Comparison of ENCODE assay signal across 12 mouse cellular contexts in genomic region chr13:15395249-15395648, GRCm38 (mm10).
DNase-seq lines count a peak whose midpoint lies in the region; ATAC-seq lines count a peak whose summit lies in the region.
"Had no signal": no experiment of that assay in that cellular context is flagged by ENCODE, and none has a peak within 500 bp of the region (broad histone marks: within the 10 kb centered on the region; RNA-seq: fewer than 3 reads in every experiment).

No protein-coding gene starts in this region.

- peak overlapping the region; percentile 23; the same call in 1 of the 2 replicates for H3K4me2 ChIP-seq in forebrain, embryonic 14.5 days (ENCODE audit: low read length)
- H3K4me2 ChIP-seq in limb, embryonic 13.5 days (replicated peaks), result peak overlapping the region; percentile 39
- H3K4me2 ChIP-seq in liver, embryonic 12.5 days, result no peak overlapping the region
- H3K4me2 ChIP-seq: limb, embryonic 15.5 days had no signal

- WGBS in forebrain, embryonic 14.5 days, result 11% methylated on average over 4 of the region's 4 CpGs
- 3% methylated on average over 4 of the region's 4 CpGs for WGBS in limb, embryonic 13.5 days
- 26% methylated on average over 4 of the region's 4 CpGs for WGBS in liver, embryonic 12.5 days (ENCODE audit: insufficient replicate concordance)

- H3K4me1 ChIP-seq in forebrain, embryonic 14.5 days (ENCODE audit: control insufficient read depth, insufficient read depth, low read length), result peaks cover 6% of the 10 kb centered on the region; the same call in 1 of the 2 replicates
- peaks cover 9% of the 10 kb centered on the region for H3K4me1 ChIP-seq in limb, embryonic 13.5 days
- no peaks in the 10 kb centered on the region for H3K4me1 ChIP-seq in liver, embryonic 12.5 days

- DNase-seq in kidney, postnatal 4 days, result peak; percentile 9 to 27
- DNase-seq in kidney, postnatal 10 days, result no peak
- peak; percentile 45 for DNase-seq in forebrain, embryonic 14.5 days (ENCODE audit: low spot score)
- peak; percentile 8 for DNase-seq in retina, embryonic 14.5 days (ENCODE audit: low spot score)
- DNase-seq in left cerebral cortex, postnatal 36 days (ENCODE audit: low spot score in 2 of 2), result no peak
- no peak for DNase-seq in right cerebral cortex, postnatal 10 days (ENCODE audit: low spot score in 2 of 2)
- DNase-seq: cerebellum, adult 9-10 months; right cerebral cortex, postnatal 25 days had no signal

- no peak overlapping the region for H3K27ac ChIP-seq in forebrain, embryonic 14.5 days (ENCODE audit: low read depth, low read length)
- H3K27ac ChIP-seq in limb, embryonic 13.5 days, result no peak overlapping the region; the same call in 1 of the 2 replicates
- no peak overlapping the region for H3K27ac ChIP-seq in liver, embryonic 12.5 days
- H3K27ac ChIP-seq: limb, embryonic 15.5 days had no signal

- H3K9me3 ChIP-seq in forebrain, embryonic 14.5 days (replicated peaks; ENCODE audit: control insufficient read depth, low read length), result no peaks in the 10 kb centered on the region
- no peaks in the 10 kb centered on the region for H3K9me3 ChIP-seq in limb, embryonic 13.5 days
- no peaks in the 10 kb centered on the region for H3K9me3 ChIP-seq in liver, embryonic 12.5 days (replicated peaks)
- H3K9me3 ChIP-seq: limb, embryonic 15.5 days had no signal

- intact Hi-C loops in left cerebral cortex, postnatal 36 days (cut with DNase I), result no loop called here

- peak; percentile 80 for ATAC-seq in forebrain, embryonic 14.5 days
- peak; percentile 90 for ATAC-seq in limb, embryonic 13.5 days (ENCODE audit: low FRiP score, low read depth)
- no peak for ATAC-seq in liver, embryonic 12.5 days
- ATAC-seq: activated CD4-positive, CD25-positive, alpha-beta regulatory T cell, adult 4 months had no signal

- no peaks in the 10 kb centered on the region for H3K27me3 ChIP-seq in forebrain, embryonic 14.5 days (replicated peaks; ENCODE audit: control insufficient read depth, insufficient read depth, low read length)
- H3K27me3 ChIP-seq in limb, embryonic 13.5 days, result no peaks in the 10 kb centered on the region
- H3K27me3 ChIP-seq in liver, embryonic 12.5 days (replicated peaks), result no peaks in the 10 kb centered on the region
- H3K27me3 ChIP-seq: limb, embryonic 15.5 days had no signal

- no peak overlapping the region for H3K4me3 ChIP-seq in forebrain, embryonic 14.5 days (ENCODE audit: low read depth, low read length)
- H3K4me3 ChIP-seq in limb, embryonic 13.5 days, result no peak overlapping the region
- H3K4me3 ChIP-seq in liver, embryonic 12.5 days, result no peak overlapping the region
- H3K4me3 ChIP-seq: limb, embryonic 15.5 days had no signal

- H3K36me3 ChIP-seq in forebrain, embryonic 14.5 days (ENCODE audit: control insufficient read depth, insufficient read depth, low read length), result no peaks in the 10 kb centered on the region
- no peaks in the 10 kb centered on the region for H3K36me3 ChIP-seq in limb, embryonic 13.5 days
- H3K36me3 ChIP-seq in liver, embryonic 12.5 days, result no peaks in the 10 kb centered on the region
- H3K36me3 ChIP-seq: limb, embryonic 15.5 days had no signal

- no peak overlapping the region for H3K9ac ChIP-seq in forebrain, embryonic 14.5 days (ENCODE audit: low read length)
- H3K9ac ChIP-seq in limb, embryonic 13.5 days, result no peak overlapping the region
- H3K9ac ChIP-seq in liver, embryonic 12.5 days, result no peak overlapping the region
- H3K9ac ChIP-seq: limb, embryonic 15.5 days had no signal

Comparison
In these comparisons a context has a peak if more than half of its experiments do, and no peak if none do; other contexts are left out.
1. DNase-seq: peak in kidney, postnatal 4 days (2 of 2), forebrain, embryonic 14.5 days (single experiment) and retina, embryonic 14.5 days (single experiment); none in kidney, postnatal 10 days (single experiment), left cerebral cortex, postnatal 36 days (0 of 2) and right cerebral cortex, postnatal 10 days (0 of 2).